Mouse (Mus musculus) kidney, postnatal 4 days (tissue): ENCODE data around the gene Ptpn22.

Experiments used
- DNase-seq, 2 experiments: peaks; one replicate each; pipeline ENCODE4 v3.0.0; 2021; ENCODE audit warnings: mixed read lengths in 2 of 2

The Ptpn22 gene

GRCm38 (mm10) chr3:103857977-103858563, 1.5 kb upstream of the Ptpn22 start:
- no peak for DNase-seq

- peak; percentile 5 to 26 for DNase-seq
Observed at GRCm38 (mm10) chr3:103859851-103860391, 326 bp downstream of the Ptpn22 start.

GRCm38 (mm10) chr3:103862721-103863220, 3.2 kb downstream of the Ptpn22 start:
- no peak for DNase-seq

GRCm38 (mm10) chr3:103864200-103864599, 4.6 kb downstream of the Ptpn22 start:
- peak in 1 of 2 experiments; percentile 12 for DNase-seq

GRCm38 (mm10) chr3:103867424-103867971, 7.9 kb downstream of the Ptpn22 start:
- DNase-seq, result no peak

- no peak for DNase-seq
Observed at GRCm38 (mm10) chr3:103868008-103868407, 8.4 kb downstream of the Ptpn22 start.

GRCm38 (mm10) chr3:103872663-103873098, 13.1 kb downstream of the Ptpn22 start:
- no peak for DNase-seq

GRCm38 (mm10) chr3:103874329-103874728, 14.7 kb downstream of the Ptpn22 start:
- DNase-seq, result no peak

- DNase-seq, result no peak
Observed at GRCm38 (mm10) chr3:103885946-103886345, 26.4 kb downstream of the Ptpn22 start.

- DNase-seq, result peak; percentile 28 to 36
Observed at GRCm38 (mm10) chr3:103887581-103887980, 28.0 kb downstream of the Ptpn22 start.

GRCm38 (mm10) chr3:103893374-103893773, 33.8 kb downstream of the Ptpn22 start:
- DNase-seq, result no peak

GRCm38 (mm10) chr3:103904705-103905104, 45.1 kb downstream of the Ptpn22 start:
- peak; percentile 43 to 53 for DNase-seq

- DNase-seq, result no peak
Observed at GRCm38 (mm10) chr3:103907335-103908030, 47.9 kb downstream of the Ptpn22 start.

GRCm38 (mm10) chr3:103908781-103909180, 49.2 kb downstream of the Ptpn22 start:
- no peak for DNase-seq

GRCm38 (mm10) chr3:103913451-103913961, 53.9 kb downstream of the Ptpn22 start:
- peak; percentile 29 to 46 for DNase-seq

- peak; percentile 94 to 97 for DNase-seq
Observed at GRCm38 (mm10) chr3:103914010-103914669, 54.5 kb downstream of the Ptpn22 start, which contains the start of gene Rsbn1. TSS of gene Rsbn1 (plus strand) at chr3:103914120.

- peak; percentile 57 to 76 for DNase-seq
Observed at GRCm38 (mm10) chr3:103914732-103915508, 55.3 kb downstream of the Ptpn22 start.

- DNase-seq, result no peak
Observed at GRCm38 (mm10) chr3:103915509-103915896, 55.9 kb downstream of the Ptpn22 start.

GRCm38 (mm10) chr3:103916205-103916838, 56.7 kb downstream of the Ptpn22 start:
- no peak for DNase-seq

- no peak for DNase-seq
Observed at GRCm38 (mm10) chr3:103916839-103917237, 57.2 kb downstream of the Ptpn22 start.

GRCm38 (mm10) chr3:103920094-103920493, 60.5 kb downstream of the Ptpn22 start:
- no peak for DNase-seq
